Mouse (Mus musculus) E14TG2a.4 (cell line): Measurements from ENCODE around the gene Gm3696.
"Not testable (repeated sequence)": the region's sequence is repeated elsewhere in the genome, so short reads cannot be mapped to it uniquely, and the experiment has no call there.

Experiments
- H3K27me3 ChIP-seq: 2 replicates; pipeline ENCODE4 v1.6.1; 2014; ENCODE audit warnings: low read length, control low read depth; ENCODE audit not compliant: insufficient read depth
- H3K36me3 ChIP-seq: 2 replicates; pipeline ENCODE4 v1.6.1; 2014; ENCODE audit warnings: low read length, control low read depth; ENCODE audit not compliant: insufficient read depth
- H3K4me1 ChIP-seq: replicated peaks from 2 replicates; pipeline ENCODE4 v1.6.1; 2014; ENCODE audit warnings: low read depth, low read length, control low read depth
- H3K4me3 ChIP-seq: replicated peaks from 2 replicates; pipeline ENCODE4 v1.5.1; 2014; ENCODE audit warnings: mild to moderate bottlenecking, low read length
- H3K9me3 ChIP-seq: 2 replicates; pipeline ENCODE4 v1.6.1; 2014; ENCODE audit warnings: low read length, control low read depth

Gm3696 gene

DNA sequence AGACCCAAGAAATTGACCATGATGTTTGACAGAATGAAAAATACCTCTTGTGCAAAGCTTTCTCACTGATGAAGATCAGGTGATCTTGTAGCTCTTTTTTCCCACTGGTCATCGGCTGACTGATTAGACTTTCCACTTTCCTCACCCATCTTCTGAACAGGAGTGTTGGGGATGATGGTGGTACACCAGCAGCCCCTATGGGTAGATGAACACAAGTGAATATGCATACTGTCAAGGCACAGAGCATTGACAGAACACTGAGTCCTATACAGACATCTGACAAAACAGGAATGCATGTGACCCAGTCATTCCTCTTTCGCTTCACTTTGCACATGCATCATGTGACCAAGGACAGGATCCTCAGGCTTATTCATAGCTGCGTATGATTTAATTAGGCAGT is at the start of gene Gm3696:
Gene Gm3696, minus strand, starts transcription at position 101 of the 400 bp plus-strand sequence.
- not testable (repeated sequence) for H3K9me3 ChIP-seq, H3K4me3 ChIP-seq, H3K36me3 ChIP-seq, H3K4me1 ChIP-seq, H3K27me3 ChIP-seq

DNA sequence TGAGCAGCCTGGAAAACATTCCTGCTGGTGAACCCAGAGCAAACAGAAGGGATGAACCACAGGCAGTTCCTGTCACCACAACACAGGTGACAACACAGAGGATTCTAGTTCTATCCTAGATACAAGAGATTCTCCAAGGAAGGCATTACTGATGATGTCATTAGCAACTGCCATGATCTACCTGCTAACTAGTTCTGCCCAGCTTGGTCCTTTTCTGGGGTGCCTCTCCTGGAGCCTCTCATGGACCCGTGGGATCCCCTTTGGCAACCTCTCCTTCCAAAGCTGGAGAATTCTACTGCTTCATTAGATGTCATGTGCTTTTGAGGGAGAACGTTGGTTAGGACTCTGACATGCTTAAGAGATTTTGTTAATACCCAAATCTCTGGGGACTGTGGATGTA is 24.9 kb upstream of the Gm3696 start, which contains the start of gene Gm6676:
Gene Gm6676, minus strand, starts transcription at position 101 of the 400 bp plus-strand sequence.
- H3K4me3 ChIP-seq, H3K36me3 ChIP-seq, H3K27me3 ChIP-seq, H3K4me1 ChIP-seq, H3K9me3 ChIP-seq: not testable (repeated sequence)

DNA sequence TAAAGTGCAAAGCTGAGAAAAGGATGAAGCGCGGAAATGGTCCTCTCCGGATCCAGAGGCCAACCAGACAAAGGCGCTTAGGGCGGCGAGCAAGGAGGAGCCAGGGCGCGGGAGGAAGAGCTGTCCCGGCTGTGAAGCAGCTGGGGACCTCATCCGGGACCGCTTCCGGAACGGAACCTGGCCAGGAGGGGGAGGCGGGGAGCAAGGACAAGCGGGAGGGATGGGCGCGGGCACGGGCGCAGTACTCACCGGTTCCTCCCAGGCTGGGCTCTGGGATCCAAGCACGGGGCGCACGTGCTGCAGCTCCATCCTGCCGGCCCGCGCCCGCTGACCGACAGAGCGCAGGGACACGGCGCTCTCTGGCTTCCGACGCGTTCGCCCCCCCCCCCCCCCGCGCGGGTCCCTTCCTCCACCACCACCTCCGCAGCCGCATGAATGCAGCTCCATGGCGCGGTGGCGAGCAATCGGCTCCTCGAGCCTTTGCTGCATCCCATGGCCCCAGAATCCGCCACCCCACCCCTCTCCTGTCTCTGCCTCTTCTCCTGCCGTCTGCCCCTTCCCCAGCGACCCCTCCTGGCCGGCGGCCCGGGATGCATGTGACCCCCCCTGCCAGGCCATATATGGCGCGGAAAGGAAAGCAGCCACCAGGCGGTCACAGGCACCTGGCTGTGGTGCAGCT is 4.8 kb upstream of the Gm3696 start:
- H3K4me1 ChIP-seq, H3K36me3 ChIP-seq, H3K27me3 ChIP-seq, H3K9me3 ChIP-seq: not testable (repeated sequence)
- H3K4me3 ChIP-seq = peak overlapping the region; percentile 61

DNA sequence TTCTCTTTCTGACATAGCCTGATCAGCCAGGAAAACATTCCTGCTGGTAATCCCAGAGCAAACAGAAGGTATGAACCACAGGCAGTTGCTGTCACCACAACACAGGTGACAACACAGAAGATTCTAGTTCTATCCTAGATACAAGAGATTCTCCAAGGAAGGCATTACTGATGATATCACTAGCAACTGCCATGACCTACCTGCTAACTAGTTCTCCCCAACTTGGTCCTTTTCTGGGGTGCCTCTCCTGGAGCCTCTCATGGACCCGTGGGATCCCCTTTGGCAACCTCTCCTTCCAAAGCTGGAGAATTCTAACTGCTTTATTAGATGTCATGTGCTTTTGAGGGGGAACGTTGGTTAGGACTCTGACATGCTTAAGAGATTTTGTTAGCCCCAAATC is 55.6 kb downstream of the Gm3696 start, which contains the start of gene Gm3685:
Gene Gm3685, minus strand, starts transcription at position 101 of the 400 bp plus-strand sequence.
- not testable (repeated sequence) for H3K4me1 ChIP-seq, H3K27me3 ChIP-seq, H3K9me3 ChIP-seq, H3K36me3 ChIP-seq, H3K4me3 ChIP-seq
